Mouse (Mus musculus): ENCODE measurements around the gene Immp2l.

GRCm38 (mm10) chr12:41185509-41185908 lies 161.6 kb downstream of the Immp2l start:
- TF ChIP-seq POLR2A (IDR thresholded peaks at IDR 0.05; ENCODE audit: low read depth, low read length) (no peak), CTCF (IDR thresholded peaks at IDR 0.05; ENCODE audit: extremely low read depth, insufficient read length, insufficient replicate concordance, low read depth, low read length) (no peak)

Measured in small intestine, adult 2 months (tissue).